Mouse (Mus musculus) heart, postnatal 0 days (tissue): ENCODE results near the gene D030056L22Rik.

Experiments used
- CTCF ChIP-seq: IDR thresholded peaks from 2 replicates; pipeline ENCODE4 v1.5.1; 2016; ENCODE audit warnings: antibody characterized with exemption, control low read depth, low read depth
- EP300 ChIP-seq: IDR thresholded peaks from 2 replicates; pipeline ENCODE4 v1.6.1; 2016; ENCODE audit warnings: antibody characterized with exemption, low read depth

DNA sequence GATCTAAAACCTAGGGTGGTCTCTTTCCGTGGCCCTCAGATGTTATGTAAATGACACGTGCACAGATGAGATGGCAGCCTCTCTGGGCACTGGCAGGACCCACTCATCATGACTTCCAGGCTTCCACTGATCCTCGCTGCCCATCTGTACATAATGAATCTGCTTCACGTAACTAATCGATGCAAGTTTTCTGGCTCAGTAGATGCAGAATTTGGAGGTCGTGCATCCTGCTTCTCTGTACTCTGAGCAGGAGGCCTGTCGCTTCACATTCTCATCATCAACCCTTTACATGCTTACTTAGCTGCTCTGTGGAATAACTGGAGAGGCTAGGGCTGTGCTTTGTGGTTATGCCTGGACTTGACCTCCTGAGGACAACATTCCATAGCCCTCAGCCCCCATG lies 46.0 kb upstream of the D030056L22Rik start:
- TF ChIP-seq EP300 (no peak), CTCF (no peak)
